Mouse (Mus musculus) liver (tissue): ENCODE data around the gene S1pr2.
A peak's percentile ranks its signal among the peaks of the same experiment; 100 is the strongest.
"Not testable (repeated sequence)": the region's sequence is repeated elsewhere in the genome, so short reads cannot be mapped to it uniquely, and the experiment has no call there.

Source experiments
- DNase-seq: peaks from one replicate; pipeline ENCODE4 v3.0.0-alpha.2; 2020; ENCODE audit warnings: mixed read lengths

The S1pr2 gene

GRCm38 (mm10) chr9:20998337-20998736 is 21.8 kb upstream of the S1pr2 start:
- DNase-seq: not testable (repeated sequence)

- no peak for DNase-seq
Measured at GRCm38 (mm10) chr9:20997065-20997464, 20.5 kb upstream of the S1pr2 start.

- DNase-seq: no peak
Measured at GRCm38 (mm10) chr9:20995069-20995468, 18.5 kb upstream of the S1pr2 start.

- no peak for DNase-seq
Measured at GRCm38 (mm10) chr9:20993165-20993898, 16.8 kb upstream of the S1pr2 start.

- no peak for DNase-seq
Measured at GRCm38 (mm10) chr9:20991587-20991986, 15.0 kb upstream of the S1pr2 start.

- peak; percentile 56 for DNase-seq
Measured at GRCm38 (mm10) chr9:20990861-20991260, 14.3 kb upstream of the S1pr2 start.

GRCm38 (mm10) chr9:20987953-20988352 is 11.4 kb upstream of the S1pr2 start:
- DNase-seq: no peak

- peak; percentile 42 for DNase-seq
Measured at GRCm38 (mm10) chr9:20986952-20987686, 10.5 kb upstream of the S1pr2 start.

GRCm38 (mm10) chr9:20983169-20983568 is 6.6 kb upstream of the S1pr2 start:
- DNase-seq: no peak

GRCm38 (mm10) chr9:20982171-20982570 is 5.6 kb upstream of the S1pr2 start:
- no peak for DNase-seq

GRCm38 (mm10) chr9:20979769-20980168 is 3.2 kb upstream of the S1pr2 start:
- no peak for DNase-seq

GRCm38 (mm10) chr9:20979181-20979580 is 2.6 kb upstream of the S1pr2 start:
- no peak for DNase-seq

GRCm38 (mm10) chr9:20978409-20979095 is 2.0 kb upstream of the S1pr2 start:
- no peak for DNase-seq

- no peak for DNase-seq
Measured at GRCm38 (mm10) chr9:20976961-20977689, 544 bp upstream of the S1pr2 start.

- peak; percentile 67 for DNase-seq
Measured at GRCm38 (mm10) chr9:20975431-20976215, 958 bp downstream of the S1pr2 start.

- DNase-seq: peak; percentile 37
Measured at GRCm38 (mm10) chr9:20973682-20974075, 2.9 kb downstream of the S1pr2 start.

GRCm38 (mm10) chr9:20973001-20973681 is 3.4 kb downstream of the S1pr2 start:
- no peak for DNase-seq

GRCm38 (mm10) chr9:20972141-20972992 is 4.2 kb downstream of the S1pr2 start:
- no peak for DNase-seq

- no peak for DNase-seq
Measured at GRCm38 (mm10) chr9:20971751-20972140, 4.8 kb downstream of the S1pr2 start.

GRCm38 (mm10) chr9:20966747-20967146 is 9.8 kb downstream of the S1pr2 start:
- no peak for DNase-seq

GRCm38 (mm10) chr9:20966008-20966407 is 10.6 kb downstream of the S1pr2 start:
- DNase-seq: no peak
